Mouse (Mus musculus) intestine, embryonic 14.5 days (tissue): ENCODE data around the gene Nudt22. TPM values are rescaled to one million over a fixed set of nuclear protein-coding genes. Genes with fewer than 3 reads are reported as not detected.

ENCODE experiments used
- ATAC-seq: fragments of 200-750 bp; cut with Nextera tagmentation; replicated peaks from 2 replicates; pipeline ENCODE4 v1.8.0; 2017; ENCODE audit warnings: low read depth, moderate number of reproducible peaks, moderate TSS enrichment, moderate library complexity; ENCODE audit not compliant: low FRiP score, low TSS enrichment
- DNase-seq: peaks from one replicate; pipeline ENCODE4 v3.0.0-alpha.2; 2018; ENCODE audit warnings: low spot score
- H3K27ac ChIP-seq: fragments of 300-500 bp; sonication (generic); 2 replicates; pipeline ENCODE4 v1.5.1; 2014; ENCODE audit warnings: low read depth, mild to moderate bottlenecking, control low read depth
- H3K27me3 ChIP-seq: fragments of 300-500 bp; sonication (generic); replicated peaks from 2 replicates; pipeline ENCODE4 v1.6.1; 2014; ENCODE audit warnings: low read length, control low read depth; ENCODE audit not compliant: control insufficient read depth, insufficient read depth
- H3K36me3 ChIP-seq: fragments of 300-500 bp; sonication (generic); 2 replicates; pipeline ENCODE4 v1.6.1; 2014; ENCODE audit warnings: low read length, control low read depth; ENCODE audit not compliant: control insufficient read depth, insufficient read depth
- H3K4me1 ChIP-seq: fragments of 300-500 bp; sonication (generic); replicated peaks from 2 replicates; pipeline ENCODE4 v1.6.1; 2014; ENCODE audit warnings: low read length, control low read depth, mixed read lengths; ENCODE audit not compliant: control insufficient read depth, insufficient read depth
- H3K4me2 ChIP-seq: fragments of 300-500 bp; sonication (generic); 2 replicates; pipeline ENCODE4 v1.6.1; 2014; ENCODE audit warnings: low read length
- H3K4me3 ChIP-seq: fragments of 300-500 bp; sonication (generic); 2 replicates; pipeline ENCODE4 v1.5.1; 2014; ENCODE audit warnings: low read depth, low read length, control low read depth, mixed read lengths
- H3K9ac ChIP-seq: fragments of 300-500 bp; sonication (generic); 2 replicates; pipeline ENCODE4 v1.6.1; 2014; ENCODE audit warnings: mild to moderate bottlenecking, low read length
- H3K9me3 ChIP-seq: fragments of 300-500 bp; sonication (generic); 2 replicates; pipeline ENCODE4 v1.6.1; 2016; ENCODE audit warnings: low read length, control low read depth; ENCODE audit not compliant: control insufficient read depth
- WGBS: fragments of 180-500 bp; shearing (Covaris S2); extraction: QIAGEN DNeasy Blood & Tissue Kit; methylation state at CpG from one replicate; pipeline ENCODE4 v1.1.7; 2014; 5-methylcytosine and 5-hydroxymethylcytosine counted together
- polyA plus RNA-seq: library from polyadenylated mRNA; unstranded; fragments of >200 nt; fragmentation: Nextera tagmentation; extraction: Ambion mirVana; gene quantifications from 2 replicates; pipeline ENCODE4 v1.2.1, GENCODE M21; 2014

Nudt22 gene
- polyA plus RNA-seq, 1 experiment from 2014 or later, result 14.6 TPM

GRCm38 (mm10) chr19:6950613-6951153 lies 45.2 kb downstream of the Nudt22 start:
- H3K4me3 ChIP-seq, result peak overlapping the region; percentile 52
- no peaks in the 10 kb centered on the region for H3K9me3 ChIP-seq
- under 1% methylated on average over 28 of the region's 28 CpGs for WGBS
- H3K36me3 ChIP-seq, result peaks cover 30% of the 10 kb centered on the region
- ATAC-seq (peak; percentile 30), DNase-seq (peak; percentile 84)
- H3K4me1 ChIP-seq, result peaks cover 20% of the 10 kb centered on the region
- H3K4me2 ChIP-seq, result peak overlapping the region; percentile 94
- H3K27me3 ChIP-seq, result no peaks in the 10 kb centered on the region
- H3K9ac ChIP-seq, result peak overlapping the region; percentile 61
- peak overlapping the region; percentile 92 for H3K27ac ChIP-seq

DNA sequence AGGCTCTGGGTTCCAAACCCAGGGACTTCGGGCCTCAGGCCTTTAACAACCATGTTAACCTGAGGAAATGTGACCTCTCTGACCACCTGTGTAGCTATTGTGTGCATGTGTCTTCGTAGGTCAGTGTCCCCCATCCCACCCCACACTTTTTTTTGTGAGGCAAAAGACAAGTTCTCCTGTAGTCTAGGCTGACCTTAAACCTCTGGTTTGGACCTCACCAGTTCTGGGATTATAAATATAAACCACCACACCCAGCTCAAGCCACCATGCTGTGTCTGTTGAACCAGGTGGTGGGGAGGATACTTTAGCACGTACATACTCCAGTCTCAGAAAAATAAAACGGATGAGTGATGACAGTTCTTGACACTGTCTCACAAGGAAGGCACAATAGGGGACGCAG lies 46.0 kb downstream of the Nudt22 start:
- no peak for DNase-seq
- Histone ChIP-seq H3K27me3 (no peaks in the 10 kb centered on the region), H3K36me3 (peaks cover 23% of the 10 kb centered on the region), H3K4me1 (peaks cover 20% of the 10 kb centered on the region), H3K4me3 (peak overlapping the region; percentile 52), H3K27ac (peak overlapping the region; percentile 92; the same call in 1 of the 2 replicates), H3K9me3 (no peaks in the 10 kb centered on the region), H3K4me2 (peak overlapping the region; percentile 94), H3K9ac (peak overlapping the region; percentile 61)
- 58% methylated on average over 5 of the region's 5 CpGs for WGBS
- ATAC-seq, result no peak

DNA sequence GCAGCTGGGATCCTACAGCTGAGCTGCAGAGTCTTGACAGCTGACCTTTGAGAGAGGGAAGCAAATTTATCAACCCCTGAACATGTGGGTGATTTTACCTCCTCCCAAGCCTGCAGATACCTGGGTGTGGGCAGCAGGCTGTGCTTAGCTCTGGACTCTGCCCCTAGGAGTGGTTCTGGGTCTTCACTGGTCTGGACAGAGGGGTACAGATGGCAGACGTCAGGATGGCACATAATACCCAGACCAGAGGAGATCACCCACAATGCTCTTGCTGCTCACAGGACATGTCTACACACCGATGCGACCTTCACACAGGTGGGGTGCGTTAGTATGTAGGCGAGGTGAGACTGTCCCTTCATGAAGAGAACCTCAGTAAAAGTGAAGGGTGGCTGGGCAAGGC lies 46.4 kb downstream of the Nudt22 start:
- Histone ChIP-seq H3K27me3 (no peaks in the 10 kb centered on the region), H3K36me3 (peaks cover 19% of the 10 kb centered on the region), H3K4me3 (0 out of 2 replicates have a peak overlapping the region, but pooled peaks have one; percentile 52), H3K4me1 (peaks cover 20% of the 10 kb centered on the region), H3K27ac (no peak overlapping the region), H3K4me2 (peak overlapping the region; percentile 94; the same call in 1 of the 2 replicates), H3K9ac (no peak overlapping the region), H3K9me3 (no peaks in the 10 kb centered on the region)
- ATAC-seq (no peak), DNase-seq (no peak)
- WGBS, result 86% methylated on average over 5 of the region's 5 CpGs

DNA sequence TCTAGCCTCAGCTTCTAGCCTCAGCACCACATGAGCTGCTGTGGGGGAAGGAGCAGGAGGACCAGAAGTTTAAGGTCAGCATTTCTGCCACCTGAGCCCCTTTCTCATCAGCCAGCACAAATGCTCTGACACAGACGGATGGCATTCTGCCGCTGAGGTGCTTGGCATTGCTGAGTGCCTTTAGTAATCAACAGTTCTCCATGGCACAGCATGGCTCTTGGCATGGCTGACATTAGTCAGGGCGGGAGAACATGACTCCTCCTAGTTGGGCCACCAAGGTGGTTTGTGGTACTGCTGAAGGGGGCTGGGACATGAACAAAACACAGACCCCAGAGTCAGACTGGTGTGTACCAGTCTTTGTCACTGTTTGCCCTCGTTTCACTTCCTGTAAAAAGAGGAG lies 47.7 kb downstream of the Nudt22 start:
- H3K9ac ChIP-seq, result no peak overlapping the region
- H3K4me3 ChIP-seq, result no peak overlapping the region
- no peak for ATAC-seq

DNA sequence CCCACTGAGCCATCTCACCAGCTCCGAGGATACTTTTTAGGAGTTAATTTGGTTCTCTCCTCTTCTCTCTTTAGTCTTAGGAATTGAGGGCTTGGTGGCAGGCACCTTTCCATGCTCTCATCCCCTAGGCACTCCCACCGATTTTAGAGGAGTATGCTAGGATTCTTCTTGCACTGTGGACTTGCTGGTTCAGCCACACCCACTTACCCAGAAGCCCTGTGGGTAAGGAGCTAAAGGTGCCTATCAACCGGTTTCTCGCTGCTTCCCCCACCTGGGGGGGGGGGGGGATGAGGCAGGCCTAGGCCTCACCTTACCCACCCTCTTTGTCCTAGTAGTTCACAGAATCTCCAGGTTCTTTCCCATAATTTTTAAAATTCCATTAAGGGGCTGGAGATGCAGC lies 48.2 kb downstream of the Nudt22 start:
- H3K36me3 ChIP-seq, result peaks cover 4% of the 10 kb centered on the region; the same call in 1 of the 2 replicates
- H3K27ac ChIP-seq, result no peak overlapping the region
- no peaks in the 10 kb centered on the region for H3K27me3 ChIP-seq
- no peak overlapping the region for H3K4me3 ChIP-seq
- H3K9ac ChIP-seq, result no peak overlapping the region
- ATAC-seq (no peak), DNase-seq (no peak)
- WGBS, result 57% methylated on average over 4 of the region's 4 CpGs
- H3K4me1 ChIP-seq, result peaks cover 18% of the 10 kb centered on the region
- H3K9me3 ChIP-seq, result no peaks in the 10 kb centered on the region
- H3K4me2 ChIP-seq, result no peak overlapping the region

More for the DNA sequence above, 47.7 kb downstream of the Nudt22 start:
- Histone ChIP-seq H3K36me3 (peaks cover 9% of the 10 kb centered on the region), H3K4me1 (peaks cover 18% of the 10 kb centered on the region), H3K4me2 (no peak overlapping the region), H3K9me3 (no peaks in the 10 kb centered on the region), H3K27me3 (no peaks in the 10 kb centered on the region), H3K27ac (no peak overlapping the region)
- 78% methylated on average over 4 of the region's 4 CpGs for WGBS
- DNase-seq, result no peak

- Histone ChIP-seq H3K27me3 (no peaks in the 10 kb centered on the region), H3K36me3 (peaks cover 3% of the 10 kb centered on the region; the same call in 1 of the 2 replicates), H3K4me2 (no peak overlapping the region), H3K4me3 (no peak overlapping the region), H3K9me3 (no peaks in the 10 kb centered on the region), H3K9ac (no peak overlapping the region), H3K4me1 (peaks cover 12% of the 10 kb centered on the region), H3K27ac (no peak overlapping the region)
- ATAC-seq (no peak), DNase-seq (no peak)
- WGBS, result 89% methylated on average over 6 of the region's 6 CpGs
Measured at GRCm38 (mm10) chr19:6943709-6944108, 52.2 kb downstream of the Nudt22 start.

Other genes starting within 250 kb of the Nudt22 start
- gene Rps6ka4, start 155.5 kb downstream of the Nudt22 start, polyA plus RNA-seq, result 18.9 and 20.3 TPM in 2 replicates
- 0.85 and 1.0 TPM in 2 replicates for gene Ccdc88b, start 137.9 kb downstream of the Nudt22 start, polyA plus RNA-seq
- gene Trmt112, start 86.4 kb downstream of the Nudt22 start, polyA plus RNA-seq, result 136 and 150 TPM in 2 replicates
- 116 and 139 TPM in 2 replicates for gene Prdx5, start 86.0 kb downstream of the Nudt22 start, polyA plus RNA-seq
- gene Esrra, start 74.3 kb downstream of the Nudt22 start, polyA plus RNA-seq, result 7.5 and 9.9 TPM in 2 replicates
- gene Catsperz, start 70.7 kb downstream of the Nudt22 start, polyA plus RNA-seq, result 0.70 and 1.4 TPM in 2 replicates
- gene Kcnk4, start 61.6 kb downstream of the Nudt22 start, polyA plus RNA-seq, result 0.22 TPM in 1 of 2 replicates, not detected in the other
- gene Bad, start 54.3 kb downstream of the Nudt22 start, polyA plus RNA-seq, result 58.1 and 63.5 TPM in 2 replicates
- gene Gpr137, start 53.6 kb downstream of the Nudt22 start, polyA plus RNA-seq, result 20.2 and 21.8 TPM in 2 replicates
- 111 and 199 TPM in 2 replicates for gene Ppp1r14b, start 21.1 kb downstream of the Nudt22 start, polyA plus RNA-seq
- gene Plcb3, start 19.6 kb downstream of the Nudt22 start, polyA plus RNA-seq, result 123 and 138 TPM in 2 replicates
- 96.9 and 103 TPM in 2 replicates for gene Fkbp2, start 15.6 kb downstream of the Nudt22 start, polyA plus RNA-seq
- gene Vegfb, start 8.5 kb downstream of the Nudt22 start, polyA plus RNA-seq, result 38.7 and 50.5 TPM in 2 replicates
- gene Dnajc4, start 3.5 kb downstream of the Nudt22 start, polyA plus RNA-seq, result 23.3 and 25.2 TPM in 2 replicates
- 9.5 and 10.3 TPM in 2 replicates for gene Trpt1, start within 50 bp of the Nudt22 start, polyA plus RNA-seq
- 7.0 and 7.3 TPM in 2 replicates for gene Fermt3, start 23.4 kb upstream of the Nudt22 start, polyA plus RNA-seq
- gene Stip1, start 43.9 kb upstream of the Nudt22 start, polyA plus RNA-seq, result 212 and 227 TPM in 2 replicates
- 7.1 and 8.5 TPM in 2 replicates for gene Macrod1, start 60.7 kb upstream of the Nudt22 start, polyA plus RNA-seq
- 3.6 TPM in 2 replicates for gene Flrt1, start 109.6 kb upstream of the Nudt22 start, polyA plus RNA-seq
- 205 and 224 TPM in 2 replicates for gene Otub1, start 210.2 kb upstream of the Nudt22 start, polyA plus RNA-seq
- 1,241 and 1,347 TPM in 2 replicates for gene Cox8a, start 221.5 kb upstream of the Nudt22 start, polyA plus RNA-seq
- 67.4 and 73.0 TPM in 2 replicates for gene Naa40, start 245.1 kb upstream of the Nudt22 start, polyA plus RNA-seq